Mouse (Mus musculus) midbrain, embryonic 11.5 days (tissue): Measurements from ENCODE around the gene Prpsap2. TPM values are rescaled to one million over a fixed set of nuclear protein-coding genes. Genes with fewer than 3 reads are reported as not detected.

Experiments
- ATAC-seq: fragments of 200-750 bp; cut with Nextera tagmentation; 2 replicates; pipeline ENCODE4 v1.8.0; 2017; ENCODE audit warnings: moderate TSS enrichment, moderate library complexity; ENCODE audit not compliant: low FRiP score
- DNase-seq: peaks from one replicate; pipeline ENCODE4 v3.0.0; 2015; ENCODE audit warnings: low spot score; ENCODE audit errors: missing footprints
- H3K27ac ChIP-seq: fragments of 300-500 bp; sonication (generic); 2 replicates; pipeline ENCODE4 v1.5.1; 2014; ENCODE audit warnings: low read depth, low read length
- H3K27me3 ChIP-seq: fragments of 300-500 bp; sonication (generic); 2 replicates; pipeline ENCODE4 v1.6.1; 2014; ENCODE audit warnings: mild to moderate bottlenecking, low read length, moderate library complexity, mixed read lengths; ENCODE audit not compliant: control insufficient read depth, insufficient read depth
- H3K36me3 ChIP-seq: fragments of 300-500 bp; sonication (generic); 2 replicates; pipeline ENCODE4 v1.6.1; 2014; ENCODE audit warnings: mild to moderate bottlenecking, low read length, moderate library complexity, mixed read lengths; ENCODE audit not compliant: control insufficient read depth, insufficient read depth
- H3K4me1 ChIP-seq: fragments of 300-500 bp; sonication (generic); 2 replicates; pipeline ENCODE4 v1.6.1; 2014; ENCODE audit warnings: low read length; ENCODE audit not compliant: control insufficient read depth, insufficient read depth
- H3K4me2 ChIP-seq: fragments of 300-500 bp; sonication (generic); 2 replicates; pipeline ENCODE4 v1.6.1; 2014; ENCODE audit warnings: mild to moderate bottlenecking, moderate library complexity
- H3K4me3 ChIP-seq: fragments of 300-500 bp; sonication (generic); 2 replicates; pipeline ENCODE4 v1.5.1; 2014; ENCODE audit warnings: low read depth, low read length
- H3K9ac ChIP-seq: fragments of 300-500 bp; sonication (generic); 2 replicates; pipeline ENCODE4 v1.6.1; 2014; ENCODE audit warnings: low read length
- H3K9me3 ChIP-seq: fragments of 300-500 bp; sonication (generic); 2 replicates; pipeline ENCODE4 v1.6.1; 2016; ENCODE audit warnings: low read length; ENCODE audit not compliant: control insufficient read depth
- WGBS: fragments of 180-500 bp; shearing (Covaris S2); extraction: QIAGEN DNeasy Blood & Tissue Kit; methylation state at CpG from one replicate; pipeline ENCODE4 v1.1.7; 2014; 5-methylcytosine and 5-hydroxymethylcytosine counted together
- polyA plus RNA-seq: library from polyadenylated mRNA; unstranded; fragments of >200 nt; fragmentation: Nextera tagmentation; extraction: Ambion mirVana; gene quantifications from 2 replicates; pipeline ENCODE4 v1.2.1, GENCODE M21; 2014

Gene Prpsap2
- polyA plus RNA-seq, 1 experiment from 2014 or later, result 51.7 TPM

DNA sequence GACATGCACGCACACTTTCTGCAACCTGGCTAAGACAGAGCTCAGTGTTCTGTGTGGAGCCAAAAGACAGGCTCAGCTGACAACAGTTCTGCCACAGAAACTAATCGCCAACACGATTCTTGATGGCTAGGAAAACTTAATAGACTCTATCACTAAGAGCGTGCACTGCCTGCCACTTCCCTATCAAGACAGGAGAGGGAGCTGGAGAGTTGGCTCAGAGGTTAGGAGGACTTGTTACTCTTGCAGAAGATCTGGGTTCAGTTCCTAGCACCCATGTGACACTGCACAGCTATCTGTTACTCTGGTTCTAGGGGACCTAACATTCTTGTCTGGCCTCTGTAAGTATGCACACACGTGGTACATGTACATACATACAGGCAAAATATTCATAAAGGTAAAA, 10.3 kb downstream of the Prpsap2 start:
- Histone ChIP-seq H3K36me3 (peaks cover 8% of the 10 kb centered on the region; the same call in 1 of the 2 replicates), H3K4me1 (no peaks in the 10 kb centered on the region), H3K4me2 (no peak overlapping the region), H3K27me3 (no peaks in the 10 kb centered on the region), H3K9ac (no peak overlapping the region), H3K27ac (no peak overlapping the region), H3K9me3 (no peaks in the 10 kb centered on the region), H3K4me3 (no peak overlapping the region)
- WGBS, result 83% methylated on average over 5 of the region's 5 CpGs
- ATAC-seq, result no peak
- no peak for DNase-seq

DNA sequence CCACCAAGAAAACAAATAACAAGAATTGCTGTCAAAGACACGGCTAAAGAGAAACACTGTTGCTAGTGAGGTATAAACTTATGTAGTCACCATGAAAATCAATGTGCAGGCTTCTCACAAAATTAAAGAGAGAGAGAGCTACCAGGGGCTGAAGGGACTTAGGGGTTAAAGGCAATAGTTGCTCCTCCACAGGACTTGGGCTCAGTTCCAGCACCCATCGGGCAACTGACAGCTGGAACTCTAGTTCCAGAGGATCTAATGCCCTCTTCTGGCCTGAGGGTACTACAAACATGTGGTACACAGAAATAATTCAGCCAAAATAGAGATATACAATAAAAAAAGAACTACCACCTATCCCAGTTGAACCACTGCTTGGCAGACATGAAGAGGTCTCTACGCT, 14.7 kb downstream of the Prpsap2 start:
- ATAC-seq, result no peak
- Histone ChIP-seq H3K27ac (no peak overlapping the region), H3K4me1 (no peaks in the 10 kb centered on the region), H3K9me3 (no peaks in the 10 kb centered on the region), H3K36me3 (peaks cover 8% of the 10 kb centered on the region; the same call in 1 of the 2 replicates), H3K27me3 (no peaks in the 10 kb centered on the region), H3K9ac (no peak overlapping the region), H3K4me2 (no peak overlapping the region), H3K4me3 (no peak overlapping the region)
- DNase-seq, result no peak
- 89% methylated on average over 3 of the region's 3 CpGs for WGBS

DNA sequence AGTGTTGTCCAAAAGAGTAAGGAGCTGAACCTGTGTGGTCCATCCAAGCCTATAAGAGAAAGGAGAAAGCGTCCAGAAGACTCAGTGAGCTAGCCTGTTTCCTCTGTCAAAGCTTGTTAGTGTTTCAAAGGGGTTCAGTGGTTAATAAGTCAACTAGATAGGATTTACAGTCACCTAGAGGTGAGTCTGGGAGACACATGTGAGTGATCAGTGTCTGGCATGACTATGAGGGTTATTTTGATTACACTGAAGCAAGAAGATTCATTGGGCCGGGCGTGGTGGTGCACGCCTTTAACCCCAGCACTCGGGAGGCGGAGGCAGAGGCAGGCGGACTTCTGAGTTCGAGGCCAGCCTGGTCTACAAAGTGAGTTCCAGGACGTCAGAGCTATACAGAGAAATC, 16.1 kb downstream of the Prpsap2 start:
- ATAC-seq (no peak), DNase-seq (no peak)
- WGBS, result 96% methylated on average over 9 of the region's 9 CpGs
- Histone ChIP-seq H3K27me3 (no peaks in the 10 kb centered on the region), H3K9ac (no peak overlapping the region), H3K4me3 (no peak overlapping the region), H3K4me1 (no peaks in the 10 kb centered on the region), H3K4me2 (no peak overlapping the region), H3K9me3 (no peaks in the 10 kb centered on the region), H3K27ac (no peak overlapping the region), H3K36me3 (peaks cover 11% of the 10 kb centered on the region; the same call in 1 of the 2 replicates)

DNA sequence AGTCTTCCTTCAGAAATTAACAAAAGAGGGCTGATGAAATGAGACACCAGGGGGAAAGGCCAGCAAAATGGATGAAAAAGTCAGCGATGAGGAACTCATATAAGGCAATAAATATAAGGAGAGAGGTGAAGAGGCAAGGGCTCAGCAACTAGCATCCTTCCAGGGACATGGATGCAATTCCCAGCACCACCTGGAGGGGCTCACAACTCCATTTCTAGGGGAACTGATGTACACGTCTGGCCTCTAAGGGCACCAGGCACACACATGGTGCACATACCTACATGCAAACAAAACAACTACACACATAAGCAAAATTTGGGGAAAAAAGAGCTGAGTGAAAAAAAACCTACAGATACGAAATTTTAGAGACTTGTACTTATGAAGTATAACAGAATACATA, 17.4 kb downstream of the Prpsap2 start:
- H3K4me3 ChIP-seq, result no peak overlapping the region
- DNase-seq (no peak), ATAC-seq (no peak)
- no peak overlapping the region for H3K9ac ChIP-seq
- H3K27me3 ChIP-seq, result no peaks in the 10 kb centered on the region
- H3K9me3 ChIP-seq, result no peaks in the 10 kb centered on the region
- H3K27ac ChIP-seq, result no peak overlapping the region
- peaks cover 18% of the 10 kb centered on the region; the same call in 1 of the 2 replicates for H3K36me3 ChIP-seq
- H3K4me2 ChIP-seq, result no peak overlapping the region
- no peaks in the 10 kb centered on the region for H3K4me1 ChIP-seq
- 63% methylated on average over 3 of the region's 3 CpGs for WGBS

DNA sequence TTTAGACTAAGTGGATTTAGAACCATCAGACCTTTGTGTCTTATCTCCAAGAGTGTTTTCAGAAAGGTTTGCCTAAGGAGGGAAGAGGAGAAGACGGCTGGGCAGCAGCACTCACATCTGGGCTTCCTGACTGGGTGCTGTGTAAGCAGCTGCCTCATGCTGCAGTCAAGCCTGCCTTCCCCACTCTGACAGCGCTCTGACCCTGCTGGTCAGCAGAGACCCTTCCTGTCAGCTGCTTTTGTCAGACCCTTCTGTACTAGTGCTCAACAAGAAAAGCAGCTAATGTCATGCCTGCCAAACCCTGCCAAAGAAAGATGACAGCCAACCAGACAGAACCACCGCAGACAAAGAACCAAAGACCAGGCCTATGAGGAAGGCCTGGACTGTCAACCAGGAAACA, 18.1 kb downstream of the Prpsap2 start:
- no peak overlapping the region for H3K27ac ChIP-seq
- peaks cover 18% of the 10 kb centered on the region; the same call in 1 of the 2 replicates for H3K36me3 ChIP-seq
- no peak overlapping the region for H3K9ac ChIP-seq
- no peak overlapping the region for H3K4me3 ChIP-seq
- no peak for DNase-seq
- no peaks in the 10 kb centered on the region for H3K4me1 ChIP-seq
- H3K9me3 ChIP-seq, result no peaks in the 10 kb centered on the region
- 67% methylated on average over 3 of the region's 3 CpGs for WGBS
- ATAC-seq, result no peak
- H3K27me3 ChIP-seq, result no peaks in the 10 kb centered on the region
- no peak overlapping the region for H3K4me2 ChIP-seq

DNA sequence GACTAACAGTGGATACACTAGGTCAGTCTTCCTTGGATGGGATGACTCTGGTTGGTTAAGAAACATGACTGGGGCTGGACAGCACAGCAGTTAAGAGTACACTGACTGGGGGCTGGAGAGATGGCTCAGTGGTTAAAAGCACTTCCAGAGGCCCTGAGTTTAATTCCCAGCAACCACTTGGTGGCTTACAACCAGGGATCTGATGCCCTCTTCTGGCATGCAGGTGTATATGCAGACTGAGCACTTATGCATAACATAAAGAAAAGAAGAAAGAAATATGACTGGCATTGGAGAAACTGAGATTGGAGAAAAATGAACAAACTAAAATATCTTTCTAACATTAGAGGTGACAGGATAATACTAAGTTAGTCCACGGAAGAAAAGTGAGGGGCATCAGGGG, 21.4 kb downstream of the Prpsap2 start:
- no peaks in the 10 kb centered on the region for H3K9me3 ChIP-seq
- H3K27ac ChIP-seq, result no peak overlapping the region
- H3K4me3 ChIP-seq, result no peak overlapping the region
- no peaks in the 10 kb centered on the region for H3K4me1 ChIP-seq
- no peak for ATAC-seq
- H3K27me3 ChIP-seq, result no peaks in the 10 kb centered on the region
- peaks cover 17% of the 10 kb centered on the region; the same call in 1 of the 2 replicates for H3K36me3 ChIP-seq
- WGBS, result 100% methylated on average over 1 of the region's 1 CpGs
- no peak overlapping the region for H3K4me2 ChIP-seq
- H3K9ac ChIP-seq, result no peak overlapping the region
- no peak for DNase-seq

DNA sequence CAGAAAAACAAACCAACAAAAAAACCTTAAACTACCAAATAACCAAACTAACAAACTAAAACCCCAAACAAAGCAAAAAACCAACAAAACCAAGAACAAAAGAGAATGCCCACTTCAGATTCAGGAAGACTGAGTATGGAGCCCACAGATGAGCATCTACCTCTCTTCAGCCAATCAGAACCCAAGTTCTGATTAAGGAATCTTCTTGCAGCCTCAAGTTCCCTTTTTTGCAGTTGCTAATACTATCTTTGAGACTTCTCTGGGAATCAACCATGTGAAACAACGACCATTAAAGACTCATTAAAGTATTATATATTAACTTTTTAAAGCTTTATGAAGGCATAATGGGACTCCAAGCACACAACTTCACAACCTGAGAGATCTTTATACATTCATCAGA, 24.6 kb downstream of the Prpsap2 start:
- WGBS, result 90% methylated on average over 1 of the region's 1 CpGs
- Histone ChIP-seq H3K4me2 (no peak overlapping the region), H3K9ac (no peak overlapping the region), H3K4me3 (no peak overlapping the region), H3K27me3 (no peaks in the 10 kb centered on the region), H3K36me3 (peaks cover 18% of the 10 kb centered on the region; the same call in 1 of the 2 replicates), H3K4me1 (no peaks in the 10 kb centered on the region), H3K9me3 (no peaks in the 10 kb centered on the region), H3K27ac (no peak overlapping the region)
- ATAC-seq (no peak), DNase-seq (no peak)

DNA sequence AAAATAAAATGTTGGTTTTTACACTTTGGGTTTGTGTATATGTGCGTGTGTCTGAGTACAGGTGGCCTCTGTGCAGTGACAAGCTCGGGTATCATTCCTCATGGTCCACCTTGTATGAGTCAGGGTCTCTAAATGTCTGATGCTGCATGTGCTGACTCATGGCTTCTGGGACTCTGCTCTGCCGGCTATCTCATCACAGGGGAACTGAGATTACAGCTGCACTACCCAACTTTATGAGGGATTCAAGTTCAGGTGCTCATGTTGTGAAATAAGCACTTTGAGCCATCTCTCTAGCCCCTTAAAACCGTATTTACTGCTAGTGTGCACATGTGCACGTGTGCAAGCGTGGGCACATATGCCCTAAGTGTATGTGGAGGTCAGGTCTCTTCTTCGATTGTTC, 29.2 kb downstream of the Prpsap2 start:
- ATAC-seq (no peak), DNase-seq (no peak)
- no peak overlapping the region for H3K4me3 ChIP-seq
- no peak overlapping the region for H3K9ac ChIP-seq
- no peaks in the 10 kb centered on the region for H3K4me1 ChIP-seq
- H3K4me2 ChIP-seq, result no peak overlapping the region
- 90% methylated on average over 7 of the region's 7 CpGs for WGBS
- peaks cover 6% of the 10 kb centered on the region; the same call in 1 of the 2 replicates for H3K36me3 ChIP-seq
- H3K9me3 ChIP-seq, result no peaks in the 10 kb centered on the region
- no peak overlapping the region for H3K27ac ChIP-seq
- no peaks in the 10 kb centered on the region for H3K27me3 ChIP-seq

DNA sequence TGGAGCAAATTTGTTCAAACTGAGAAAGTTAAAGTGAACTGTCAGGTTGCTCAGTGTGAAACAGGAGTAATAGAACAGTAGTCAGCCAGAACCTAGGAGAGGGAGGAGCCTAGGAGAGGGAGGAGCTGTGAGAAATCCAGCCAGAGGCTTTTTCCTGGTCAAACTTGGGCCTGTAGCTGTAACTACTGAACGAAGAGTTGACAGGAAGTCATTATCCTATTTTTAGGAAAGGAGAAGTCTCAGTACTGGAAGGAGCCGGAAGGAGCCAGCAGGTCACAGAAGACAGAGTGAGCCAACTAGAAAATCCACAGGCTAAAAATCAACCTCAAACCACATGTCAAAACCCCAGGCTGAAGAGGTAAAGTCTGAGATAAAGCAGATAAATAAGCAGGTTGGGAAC, 33.9 kb downstream of the Prpsap2 start:
- WGBS, result 94% methylated on average over 2 of the region's 2 CpGs

DNA sequence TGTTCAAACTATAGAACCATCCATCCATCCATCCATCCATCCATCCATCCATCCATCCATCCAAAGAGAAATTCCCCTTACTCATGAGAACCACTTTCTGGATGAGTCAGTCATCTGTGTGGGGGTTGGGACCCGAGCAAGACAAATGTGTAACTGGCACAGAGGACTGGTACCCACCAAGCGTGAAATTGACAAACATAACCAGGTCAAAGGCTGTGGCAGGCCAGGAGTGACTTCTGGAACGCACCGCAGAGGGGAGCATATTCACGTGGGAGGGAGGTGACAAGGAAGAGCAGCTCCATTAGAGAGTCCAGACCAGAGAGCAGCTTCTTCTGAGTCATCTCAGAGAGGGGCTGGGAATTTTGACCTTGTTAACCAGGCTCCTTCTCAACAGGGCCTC, 39.8 kb downstream of the Prpsap2 start:
- Histone ChIP-seq H3K4me3 (no peak overlapping the region), H3K36me3 (no peaks in the 10 kb centered on the region), H3K27ac (no peak overlapping the region), H3K9ac (no peak overlapping the region), H3K27me3 (no peaks in the 10 kb centered on the region), H3K4me2 (no peak overlapping the region), H3K9me3 (no peaks in the 10 kb centered on the region), H3K4me1 (no peaks in the 10 kb centered on the region)
- DNase-seq (no peak), ATAC-seq (no peak)
- 69% methylated on average over 5 of the region's 5 CpGs for WGBS

More for the DNA sequence above, 33.9 kb downstream of the Prpsap2 start:
- Histone ChIP-seq H3K27me3 (no peaks in the 10 kb centered on the region), H3K4me1 (no peaks in the 10 kb centered on the region), H3K4me2 (no peak overlapping the region), H3K36me3 (peaks cover 2% of the 10 kb centered on the region; the same call in 1 of the 2 replicates), H3K9ac (no peak overlapping the region), H3K27ac (no peak overlapping the region), H3K9me3 (no peaks in the 10 kb centered on the region), H3K4me3 (no peak overlapping the region)
- DNase-seq (no peak), ATAC-seq (no peak)
